Mouse (Mus musculus) stomach, postnatal 0 days (tissue): ENCODE measurements at regions not wholly inside any gene's neighbourhood (a gene's known extent, or its start where the extent isn't known, plus 50 kb on each side); places are given as distances from the start of the nearest gene placed in this dataset.

ENCODE experiments used
- CTCF ChIP-seq: IDR thresholded peaks from 2 replicates; pipeline ENCODE4 v1.5.1; 2016; ENCODE audit warnings: antibody characterized with exemption, low read depth, mild to moderate bottlenecking, moderate library complexity
- EP300 ChIP-seq: optimal IDR thresholded peaks from 2 replicates; pipeline ENCODE3; 2016; ENCODE audit warnings: antibody characterized with exemption

GRCm38 (mm10) chr9:47119253-47119652 lies 120.7 kb downstream of the Gm4791 start:
- TF ChIP-seq CTCF (no peak), EP300 (no peak)
